In the genomic region with DNA sequence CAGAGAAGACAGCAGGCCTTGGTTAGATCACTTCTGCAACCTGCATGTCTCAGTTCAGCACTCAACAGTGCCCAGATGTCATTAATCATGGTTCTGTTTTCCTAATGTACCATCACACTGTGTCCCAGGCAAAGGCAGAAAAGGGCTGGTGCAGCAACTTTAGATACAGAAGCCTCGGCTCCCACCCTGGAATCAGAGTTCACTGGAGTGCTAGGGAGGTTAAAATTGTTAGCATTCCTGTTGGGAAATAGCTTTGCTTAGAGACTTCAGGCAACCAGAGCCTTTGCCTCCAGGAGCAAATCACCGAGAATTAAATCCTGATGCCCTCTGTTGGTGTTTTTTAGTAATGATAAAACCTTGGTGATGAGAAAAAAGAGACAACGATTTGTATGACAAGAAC, we compare ENCODE assay signal across 11 mouse cellular contexts. TPM values are rescaled to one million over a fixed set of nuclear protein-coding genes. Genes with fewer than 3 reads are reported as not detected.
DNase-seq lines count a peak whose midpoint lies in the region; ATAC-seq and TF ChIP-seq lines count a peak whose summit lies in the region.
"Had no signal": no experiment of that assay in that cellular context is flagged by ENCODE, and none has a peak within 500 bp of the region (broad histone marks: within the 10 kb centered on the region; RNA-seq: fewer than 3 reads in every experiment).

No protein-coding gene starts in this region.

- ATAC-seq in forebrain, postnatal 0 days, result no peak
- no peak for ATAC-seq in forebrain, embryonic 15.5 days (replicated peaks)
- no peak for ATAC-seq in neural tube, embryonic 15.5 days (ENCODE audit: low FRiP score)
- peak; percentile 79; the same call in 1 of the 2 replicates for ATAC-seq in kidney, embryonic 15.5 days (replicated peaks; ENCODE audit: low FRiP score)

- intact Hi-C loops in gastrocnemius, adult 2 months (cut with DNase I), result no loop called here

- no peaks in the 10 kb centered on the region for H3K4me1 ChIP-seq in forebrain, postnatal 0 days (ENCODE audit: insufficient read depth)
- no peaks in the 10 kb centered on the region for H3K4me1 ChIP-seq in forebrain, embryonic 15.5 days
- no peaks in the 10 kb centered on the region for H3K4me1 ChIP-seq in neural tube, embryonic 15.5 days
- 0 out of 2 replicates have a peak, but pooled peaks cover 2% of the 10 kb centered on the region for H3K4me1 ChIP-seq in kidney, embryonic 15.5 days
- H3K4me1 ChIP-seq: liver, embryonic 13.5 days; neural tube, embryonic 12.5 days had no signal

- no peaks in the 10 kb centered on the region for H3K36me3 ChIP-seq in forebrain, postnatal 0 days (ENCODE audit: insufficient read depth)
- H3K36me3 ChIP-seq in forebrain, embryonic 15.5 days, result no peaks in the 10 kb centered on the region
- no peaks in the 10 kb centered on the region for H3K36me3 ChIP-seq in neural tube, embryonic 15.5 days
- no peaks in the 10 kb centered on the region for H3K36me3 ChIP-seq in kidney, embryonic 15.5 days
- H3K36me3 ChIP-seq: liver, embryonic 13.5 days; neural tube, embryonic 12.5 days had no signal

- no peak overlapping the region for H3K27ac ChIP-seq in forebrain, postnatal 0 days (ENCODE audit: low read depth, low read length)
- H3K27ac ChIP-seq in forebrain, embryonic 15.5 days (replicated peaks), result no peak overlapping the region
- no peak overlapping the region for H3K27ac ChIP-seq in neural tube, embryonic 15.5 days (replicated peaks)
- H3K27ac ChIP-seq in kidney, embryonic 15.5 days, result 0 out of 2 replicates have a peak overlapping the region, but pooled peaks have one; percentile 37
- no peak overlapping the region for H3K27ac ChIP-seq in gastrocnemius, adult 2 months
- H3K27ac ChIP-seq: liver, embryonic 13.5 days; neural tube, embryonic 12.5 days had no signal

- H3K9me3 ChIP-seq in forebrain, postnatal 0 days (ENCODE audit: low read length), result no peaks in the 10 kb centered on the region
- H3K9me3 ChIP-seq in forebrain, embryonic 15.5 days, result no peaks in the 10 kb centered on the region
- H3K9me3 ChIP-seq in neural tube, embryonic 15.5 days (replicated peaks), result no peaks in the 10 kb centered on the region
- H3K9me3 ChIP-seq in kidney, embryonic 15.5 days (replicated peaks), result no peaks in the 10 kb centered on the region
- H3K9me3 ChIP-seq: liver, embryonic 13.5 days; neural tube, embryonic 12.5 days had no signal

- TF ChIP-seq CTCF in forebrain, postnatal 0 days (IDR thresholded peaks at IDR 0.05; ENCODE audit: low read depth), result peak; percentile 33
- no peak for TF ChIP-seq CTCF in gastrocnemius, adult 2 months (IDR thresholded peaks at IDR 0.05)

- H3K4me3 ChIP-seq in forebrain, postnatal 0 days (ENCODE audit: low read depth, low read length), result no peak overlapping the region
- no peak overlapping the region for H3K4me3 ChIP-seq in forebrain, embryonic 15.5 days
- H3K4me3 ChIP-seq in neural tube, embryonic 15.5 days (replicated peaks), result no peak overlapping the region
- no peak overlapping the region for H3K4me3 ChIP-seq in kidney, embryonic 15.5 days (replicated peaks)
- no peak overlapping the region for H3K4me3 ChIP-seq in gastrocnemius, adult 2 months
- H3K4me3 ChIP-seq: erythroblast, embryonic 14.5 days; liver, embryonic 13.5 days; neural tube, embryonic 12.5 days had no signal

- H3K4me2 ChIP-seq in forebrain, postnatal 0 days (ENCODE audit: low read depth), result no peak overlapping the region
- no peak overlapping the region for H3K4me2 ChIP-seq in forebrain, embryonic 15.5 days (replicated peaks)
- no peak overlapping the region for H3K4me2 ChIP-seq in neural tube, embryonic 15.5 days
- no peak overlapping the region for H3K4me2 ChIP-seq in kidney, embryonic 15.5 days
- H3K4me2 ChIP-seq: liver, embryonic 13.5 days; neural tube, embryonic 12.5 days had no signal

- peak; percentile 15 for DNase-seq in forebrain, postnatal 0 days
- DNase-seq in neural tube, embryonic 10.5 days (ENCODE audit: extremely low spot score, low spot score), result peak; percentile 22
- DNase-seq in urinary bladder, adult 2 months (ENCODE audit: low spot score), result no peak
- DNase-seq in gastrocnemius, adult 2 months, result no peak
- no peak for DNase-seq in right cerebral cortex, postnatal 14 days
- DNase-seq: liver, embryonic 13.5 days had no signal

- 44% methylated on average over 3 of the region's 3 CpGs for WGBS in forebrain, postnatal 0 days
- 62% methylated on average over 3 of the region's 3 CpGs for WGBS in forebrain, embryonic 15.5 days
- WGBS in neural tube, embryonic 15.5 days, result 38% methylated on average over 3 of the region's 3 CpGs
- WGBS in kidney, embryonic 15.5 days, result 31% methylated on average over 3 of the region's 3 CpGs

- no peaks in the 10 kb centered on the region for H3K27me3 ChIP-seq in forebrain, postnatal 0 days (ENCODE audit: insufficient read depth, low read length)
- no peaks in the 10 kb centered on the region for H3K27me3 ChIP-seq in forebrain, embryonic 15.5 days
- no peaks in the 10 kb centered on the region for H3K27me3 ChIP-seq in neural tube, embryonic 15.5 days (replicated peaks)
- no peaks in the 10 kb centered on the region for H3K27me3 ChIP-seq in kidney, embryonic 15.5 days
- H3K27me3 ChIP-seq: liver, embryonic 13.5 days; neural tube, embryonic 12.5 days had no signal

- no peak overlapping the region for H3K9ac ChIP-seq in forebrain, postnatal 0 days
- no peak overlapping the region for H3K9ac ChIP-seq in forebrain, embryonic 15.5 days (replicated peaks)
- no peak overlapping the region for H3K9ac ChIP-seq in neural tube, embryonic 15.5 days (replicated peaks)
- no peak overlapping the region for H3K9ac ChIP-seq in kidney, embryonic 15.5 days
- H3K9ac ChIP-seq: liver, embryonic 13.5 days; neural tube, embryonic 12.5 days had no signal

RNA-seq across cellular contexts. Expression of gene Astn2, which starts 45.7 kb away (rescaled TPM):
- total RNA-seq in forebrain, postnatal 0 days (2014; rRNA removed), result 15.0 and 20.9 TPM in 2 replicates
- 0.47 and 0.98 TPM in 2 replicates for polyA plus RNA-seq in forebrain, postnatal 0 days (2015; fragmentation: Nextera tagmentation; extraction: Ambion mirVana)
- 1.2 and 1.4 TPM in 2 replicates for polyA plus RNA-seq in forebrain, embryonic 15.5 days (2015; fragmentation: Nextera tagmentation; extraction: Ambion mirVana)
- 2.5 and 3.9 TPM in 2 replicates for polyA plus RNA-seq in neural tube, embryonic 15.5 days (2015; fragmentation: Nextera tagmentation; extraction: Ambion mirVana)
- polyA plus RNA-seq in kidney, embryonic 15.5 days (2015; fragmentation: Nextera tagmentation; extraction: Ambion mirVana), result 0.58 and 0.70 TPM in 2 replicates
- 2.1 and 3.1 TPM in 2 replicates for polyA plus RNA-seq in urinary bladder, adult 2 months (2012; rRNA removed)
- total RNA-seq in gastrocnemius, adult 2 months (2021), result 1 to 10 TPM in 1 of 2 experiments, under 1 TPM in 1; 0.61 to 1.0 TPM
- polyA plus RNA-seq: erythroblast, embryonic 14.5 days had no signal

Comparison
In these comparisons a context has a peak if more than half of its experiments do, and no peak if none do; other contexts are left out.
1. DNase-seq: peak in forebrain, postnatal 0 days (single experiment) and neural tube, embryonic 10.5 days (single experiment); none in urinary bladder, adult 2 months (single experiment), gastrocnemius, adult 2 months (single experiment) and right cerebral cortex, postnatal 14 days (single experiment).